Mouse (Mus musculus): ENCODE measurements around the gene Zfr. TPM values are rescaled to one million over a fixed set of nuclear protein-coding genes. Genes with fewer than 3 reads are reported as not detected.
"Not testable (repeated sequence)": the region's sequence is repeated elsewhere in the genome, so short reads cannot be mapped to it uniquely, and the experiment has no call there.

Gene Zfr
- total and polyA plus RNA-seq, 3 experiments = 76.8 to 79.8 (median 77.8) TPM

DNA sequence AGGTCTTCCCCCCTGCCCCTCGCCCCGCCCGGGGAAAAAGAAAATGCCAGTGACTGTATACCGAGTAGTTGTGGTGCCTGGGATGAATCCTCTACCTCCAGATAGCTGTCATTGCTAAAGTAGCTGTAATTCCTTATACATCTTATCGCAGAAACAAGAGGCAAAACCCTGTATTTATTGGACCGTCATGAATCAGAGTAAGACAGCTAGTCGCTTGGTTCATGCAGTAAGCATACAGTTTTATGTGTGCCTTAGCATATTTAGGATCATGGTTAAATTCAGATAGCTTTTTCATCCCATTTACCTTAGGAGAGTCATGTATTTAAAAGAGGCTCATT lies 1.5 kb downstream of the Zfr start:
- no peak for DNase-seq
- no peak for TF ChIP-seq POLR2A (IDR thresholded peaks at IDR 0.05; ENCODE audit: insufficient read depth, low read depth, low read length)
- no peak for TF ChIP-seq EP300 (IDR thresholded peaks at IDR 0.05; ENCODE audit: insufficient read depth, low read depth, low read length)
- no peak for TF ChIP-seq CTCF (IDR thresholded peaks at IDR 0.05)
- Histone ChIP-seq H3K4me3 (peak overlapping the region; percentile 73), H3K36me3 (ENCODE audit: control insufficient read depth, insufficient read depth, low read length) (peaks cover 10% of the 10 kb centered on the region), H3K79me2 (replicated peaks; ENCODE audit: control insufficient read depth, insufficient read depth, low read length) (peaks cover 9% of the 10 kb centered on the region), H3K9ac (ENCODE audit: low read depth, low read length) (peak overlapping the region; percentile 90), H3K27me3 (ENCODE audit: control insufficient read depth, insufficient read depth, low read length) (no peaks in the 10 kb centered on the region), H3K4me1 (ENCODE audit: control insufficient read depth, insufficient read depth, low read length) (peaks cover 6% of the 10 kb centered on the region), H3K27ac (peak overlapping the region; percentile 99)
- intact Hi-C loops (cut with DNase I) = no loop called here
- WGBS = 7% methylated on average over 7 of the region's 7 CpGs

DNA sequence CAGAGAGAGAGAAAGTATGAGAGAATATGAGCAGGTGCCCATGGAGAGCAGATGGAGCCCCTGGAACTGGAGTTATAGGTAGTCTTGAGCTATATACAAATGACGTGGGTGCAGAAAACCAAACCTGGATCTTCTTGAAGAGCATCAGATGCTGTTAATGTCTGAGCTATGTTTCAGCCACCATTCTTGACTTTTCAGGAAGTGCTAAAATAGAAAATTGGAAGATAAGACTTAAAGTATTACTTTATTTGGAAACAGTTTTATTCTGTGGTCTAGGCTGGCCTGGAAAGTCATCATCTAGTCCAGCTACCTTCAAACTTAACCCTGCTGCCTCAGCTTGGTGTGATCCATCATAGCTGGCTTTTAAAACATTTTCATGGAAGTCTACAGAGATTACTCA lies 7.3 kb downstream of the Zfr start:
- H3K27me3 ChIP-seq (ENCODE audit: control insufficient read depth, insufficient read depth, low read length) = no peaks in the 10 kb centered on the region
- peaks cover 3% of the 10 kb centered on the region for H3K4me1 ChIP-seq (ENCODE audit: control insufficient read depth, insufficient read depth, low read length)
- intact Hi-C loops (cut with DNase I) = no loop called here
- H3K4me3 ChIP-seq = no peak overlapping the region
- H3K79me2 ChIP-seq (replicated peaks; ENCODE audit: control insufficient read depth, insufficient read depth, low read length) = no peaks in the 10 kb centered on the region; the same call in 1 of the 2 replicates
- TF ChIP-seq CTCF (IDR thresholded peaks at IDR 0.05) (no peak), POLR2A (IDR thresholded peaks at IDR 0.05; ENCODE audit: insufficient read depth, low read depth, low read length) (no peak), EP300 (IDR thresholded peaks at IDR 0.05; ENCODE audit: insufficient read depth, low read depth, low read length) (no peak)
- WGBS = 51% methylated on average over 1 of the region's 1 CpGs
- peaks cover 10% of the 10 kb centered on the region for H3K36me3 ChIP-seq (ENCODE audit: control insufficient read depth, insufficient read depth, low read length)
- H3K9ac ChIP-seq (ENCODE audit: low read depth, low read length) = no peak overlapping the region
- H3K27ac ChIP-seq = no peak overlapping the region
- no peak for DNase-seq

DNA sequence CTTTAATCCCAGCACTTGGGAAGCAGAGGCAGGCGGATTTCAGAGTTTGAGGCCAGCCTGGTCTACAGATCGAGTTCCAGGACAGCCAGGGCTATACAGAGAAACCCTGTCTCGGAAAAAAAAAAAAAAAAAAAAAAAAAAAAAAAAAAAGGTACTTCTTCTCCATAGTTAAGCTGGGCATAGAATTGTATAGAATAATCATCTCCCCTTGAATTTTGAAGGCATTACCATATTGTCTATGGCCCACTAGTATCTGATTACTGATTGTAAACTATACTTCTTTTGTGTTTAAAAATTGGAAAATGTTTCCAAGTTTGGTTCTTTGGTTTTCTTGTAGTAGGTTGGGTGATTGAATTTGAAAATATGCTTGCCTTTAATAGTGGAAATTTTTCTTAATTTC lies 13.2 kb downstream of the Zfr start:
- H3K27ac ChIP-seq; DNase-seq; H3K9ac ChIP-seq (ENCODE audit: low read depth, low read length); H3K4me3 ChIP-seq; intact Hi-C loops (cut with DNase I); H3K79me2 ChIP-seq (replicated peaks; ENCODE audit: control insufficient read depth, insufficient read depth, low read length); H3K27me3 ChIP-seq (ENCODE audit: control insufficient read depth, insufficient read depth, low read length); H3K4me1 ChIP-seq (ENCODE audit: control insufficient read depth, insufficient read depth, low read length): not testable (repeated sequence)
- H3K36me3 ChIP-seq (ENCODE audit: control insufficient read depth, insufficient read depth, low read length) = peaks cover 16% of the 10 kb centered on the region
- WGBS = 84% methylated on average over 3 of the region's 3 CpGs

DNA sequence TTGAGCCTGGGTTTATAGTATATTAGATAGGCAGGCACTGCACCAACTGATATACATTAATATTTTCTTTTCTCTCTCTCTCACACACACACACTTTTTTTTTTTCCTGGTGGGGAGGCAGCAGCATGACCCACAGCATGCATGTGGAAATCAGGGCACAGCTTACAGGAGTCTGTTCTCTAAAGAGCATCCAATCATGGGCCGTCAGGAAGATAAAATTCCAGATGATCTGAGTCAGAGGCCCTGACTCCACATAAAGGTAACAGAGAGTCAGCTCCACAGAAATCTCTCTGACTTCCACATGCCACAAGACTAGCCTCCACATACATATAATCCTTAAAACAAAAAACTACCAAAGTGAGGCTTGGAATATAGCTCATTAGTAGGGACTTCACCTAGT lies 16.9 kb downstream of the Zfr start:
- no peak for TF ChIP-seq CTCF (IDR thresholded peaks at IDR 0.05)
- no peak for TF ChIP-seq POLR2A (IDR thresholded peaks at IDR 0.05; ENCODE audit: insufficient read depth, low read depth, low read length)
- TF ChIP-seq EP300 (IDR thresholded peaks at IDR 0.05; ENCODE audit: insufficient read depth, low read depth, low read length) = no peak
- DNase-seq = peak in 1 of 2 experiments; percentile 6
- peak overlapping the region; percentile 26; the same call in 1 of the 2 replicates for H3K27ac ChIP-seq
- WGBS = 19% methylated on average over 1 of the region's 1 CpGs
- intact Hi-C loops (cut with DNase I) = no loop called here
- H3K79me2 ChIP-seq (replicated peaks; ENCODE audit: control insufficient read depth, insufficient read depth, low read length) = peaks cover 8% of the 10 kb centered on the region
- H3K36me3 ChIP-seq (ENCODE audit: control insufficient read depth, insufficient read depth, low read length) = peaks cover 22% of the 10 kb centered on the region
- H3K4me3 ChIP-seq = no peak overlapping the region
- no peaks in the 10 kb centered on the region for H3K27me3 ChIP-seq (ENCODE audit: control insufficient read depth, insufficient read depth, low read length)
- H3K4me1 ChIP-seq (ENCODE audit: control insufficient read depth, insufficient read depth, low read length) = peaks cover 2% of the 10 kb centered on the region
- no peak overlapping the region for H3K9ac ChIP-seq (ENCODE audit: low read depth, low read length)

DNA sequence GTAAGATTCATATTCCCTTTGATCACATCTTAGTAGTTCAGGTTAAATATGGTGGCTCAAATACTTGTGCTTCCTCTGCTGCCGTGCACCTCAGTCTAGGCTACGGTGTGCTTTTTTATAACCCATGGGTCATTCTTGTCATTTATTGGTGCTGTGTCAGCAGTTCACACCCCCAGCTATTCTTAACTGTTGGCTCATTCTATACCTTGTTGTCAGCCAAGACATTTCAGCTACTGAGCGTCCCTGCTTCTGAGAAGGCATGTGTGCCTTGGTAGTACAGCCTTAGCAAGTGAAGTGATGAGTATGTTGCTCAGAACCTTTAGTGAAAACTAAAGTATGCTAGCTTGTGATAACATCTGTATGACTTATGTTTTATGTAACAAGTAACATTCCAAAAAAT lies 17.7 kb downstream of the Zfr start:
- Histone ChIP-seq H3K4me3 (no peak overlapping the region), H3K79me2 (replicated peaks; ENCODE audit: control insufficient read depth, insufficient read depth, low read length) (peaks cover 8% of the 10 kb centered on the region), H3K4me1 (ENCODE audit: control insufficient read depth, insufficient read depth, low read length) (peaks cover 2% of the 10 kb centered on the region), H3K27ac (peak overlapping the region; percentile 26), H3K27me3 (ENCODE audit: control insufficient read depth, insufficient read depth, low read length) (no peaks in the 10 kb centered on the region), H3K36me3 (ENCODE audit: control insufficient read depth, insufficient read depth, low read length) (peaks cover 22% of the 10 kb centered on the region), H3K9ac (ENCODE audit: low read depth, low read length) (no peak overlapping the region)
- 14% methylated on average over 3 of the region's 3 CpGs for WGBS
- TF ChIP-seq EP300 (IDR thresholded peaks at IDR 0.05; ENCODE audit: insufficient read depth, low read depth, low read length) (no peak), POLR2A (IDR thresholded peaks at IDR 0.05; ENCODE audit: insufficient read depth, low read depth, low read length) (no peak), CTCF (IDR thresholded peaks at IDR 0.05) (no peak)
- peak in 1 of 2 experiments; percentile 38 for DNase-seq
- intact Hi-C loops (cut with DNase I) = no loop called here

DNA sequence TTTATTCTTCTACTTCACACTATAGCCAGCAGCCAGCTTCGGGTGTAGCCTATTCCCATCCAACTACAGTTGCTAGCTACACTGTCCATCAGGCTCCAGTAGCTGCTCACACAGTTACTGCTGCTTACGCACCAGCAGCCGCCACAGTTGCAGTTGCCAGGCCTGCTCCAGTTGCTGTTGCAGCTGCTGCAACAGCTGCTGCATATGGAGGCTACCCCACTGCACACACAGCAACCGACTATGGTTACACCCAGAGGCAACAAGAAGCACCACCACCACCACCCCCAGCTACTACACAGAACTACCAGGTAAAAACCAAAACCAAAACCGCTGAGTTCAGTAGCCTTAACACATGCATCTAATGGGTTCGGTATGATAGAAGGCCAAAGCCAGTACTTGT lies 18.7 kb downstream of the Zfr start:
- H3K4me3 ChIP-seq = no peak overlapping the region
- H3K36me3 ChIP-seq (ENCODE audit: control insufficient read depth, insufficient read depth, low read length) = peaks cover 29% of the 10 kb centered on the region
- no peaks in the 10 kb centered on the region for H3K27me3 ChIP-seq (ENCODE audit: control insufficient read depth, insufficient read depth, low read length)
- no peak overlapping the region for H3K27ac ChIP-seq
- WGBS = 74% methylated on average over 6 of the region's 6 CpGs
- no peak for DNase-seq
- H3K79me2 ChIP-seq (replicated peaks; ENCODE audit: control insufficient read depth, insufficient read depth, low read length) = peaks cover 8% of the 10 kb centered on the region
- peaks cover 5% of the 10 kb centered on the region for H3K4me1 ChIP-seq (ENCODE audit: control insufficient read depth, insufficient read depth, low read length)
- TF ChIP-seq CTCF (IDR thresholded peaks at IDR 0.05) (no peak), POLR2A (IDR thresholded peaks at IDR 0.05; ENCODE audit: insufficient read depth, low read depth, low read length) (no peak), EP300 (IDR thresholded peaks at IDR 0.05; ENCODE audit: insufficient read depth, low read depth, low read length) (no peak)
- intact Hi-C loops (cut with DNase I) = no loop called here
- no peak overlapping the region; the same call in 1 of the 2 replicates for H3K9ac ChIP-seq (ENCODE audit: low read depth, low read length)
